Mouse (Mus musculus): ENCODE data around the gene Schip1.

Gene Schip1

GRCm38 (mm10) chr3:68282844-68283594 is 218.4 kb downstream of the Schip1 start:
- no peak for DNase-seq

GRCm38 (mm10) chr3:68283595-68283991 is 219.0 kb downstream of the Schip1 start:
- DNase-seq: no peak

GRCm38 (mm10) chr3:68284500-68284899 is 219.9 kb downstream of the Schip1 start:
- no peak for DNase-seq

- no peak for DNase-seq
Observed at GRCm38 (mm10) chr3:68296752-68297151, 232.2 kb downstream of the Schip1 start.

- DNase-seq: no peak
Observed at GRCm38 (mm10) chr3:68305647-68306046, 241.0 kb downstream of the Schip1 start.

- DNase-seq: no peak
Observed at GRCm38 (mm10) chr3:68306726-68307125, 242.1 kb downstream of the Schip1 start.

- no peak for DNase-seq
Observed at GRCm38 (mm10) chr3:68325575-68325974, 261.0 kb downstream of the Schip1 start.

- no peak for DNase-seq
Observed at GRCm38 (mm10) chr3:68332515-68332914, 267.9 kb downstream of the Schip1 start.

- DNase-seq: no peak
Observed at GRCm38 (mm10) chr3:68335501-68335900, 270.9 kb downstream of the Schip1 start.

GRCm38 (mm10) chr3:68350624-68351023 is 286.0 kb downstream of the Schip1 start:
- DNase-seq: no peak

- no peak for DNase-seq
Observed at GRCm38 (mm10) chr3:68351461-68351860, 286.9 kb downstream of the Schip1 start.

GRCm38 (mm10) chr3:68352961-68353360 is 288.4 kb downstream of the Schip1 start:
- DNase-seq: no peak

- DNase-seq: peak; percentile 45
Observed at GRCm38 (mm10) chr3:68353492-68353891, 288.9 kb downstream of the Schip1 start.

GRCm38 (mm10) chr3:68356516-68356915 is 291.9 kb downstream of the Schip1 start:
- DNase-seq: no peak

GRCm38 (mm10) chr3:68368029-68368428 is 303.4 kb downstream of the Schip1 start:
- no peak for DNase-seq

- no peak for DNase-seq
Observed at GRCm38 (mm10) chr3:68372925-68373324, 308.3 kb downstream of the Schip1 start.

GRCm38 (mm10) chr3:68375100-68375508 is 310.5 kb downstream of the Schip1 start:
- no peak for DNase-seq

- no peak for DNase-seq
Observed at GRCm38 (mm10) chr3:68377452-68378198, 313.0 kb downstream of the Schip1 start.

- DNase-seq: no peak
Observed at GRCm38 (mm10) chr3:68378799-68379198, 314.2 kb downstream of the Schip1 start.

GRCm38 (mm10) chr3:68379242-68379641 is 314.6 kb downstream of the Schip1 start:
- peak; percentile 4 for DNase-seq

- no peak for DNase-seq
Observed at GRCm38 (mm10) chr3:68383672-68384071, 319.1 kb downstream of the Schip1 start.

GRCm38 (mm10) chr3:68385544-68385943 is 320.9 kb downstream of the Schip1 start:
- no peak for DNase-seq

- DNase-seq: no peak
Observed at GRCm38 (mm10) chr3:68388023-68388422, 323.4 kb downstream of the Schip1 start.

GRCm38 (mm10) chr3:68393578-68393977 is 329.0 kb downstream of the Schip1 start:
- DNase-seq: peak; percentile 10
